Mouse (Mus musculus) spleen, adult 2 months (tissue): ENCODE measurements around the gene Asap2. TPM values are rescaled to one million over a fixed set of nuclear protein-coding genes. Genes with fewer than 3 reads are reported as not detected.
A peak's percentile ranks its signal among the peaks of the same experiment; 100 is the strongest.

Experiments used
- DNase-seq, 2 experiments: peaks; one replicate each; pipeline versions ENCODE4 v3.0.0 to v3.0.0-alpha.2; 2012 to 2021; ENCODE audit warnings: low spot score in 2 of 2, low read depth in 1 of 2
- H3K27ac ChIP-seq: fragments of 200-500 bp; 2 replicates; pipeline ENCODE4 v1.5.1; 2012; ENCODE audit warnings: low read length, inconsistent platforms; ENCODE audit not compliant: insufficient read depth
- H3K27me3 ChIP-seq: fragments of 200-500 bp; 2 replicates; pipeline ENCODE4 v1.6.1; 2012; ENCODE audit warnings: mild to moderate bottlenecking, moderate library complexity, low read length, inconsistent platforms; ENCODE audit not compliant: control insufficient read depth, insufficient read depth
- H3K36me3 ChIP-seq: fragments of 200-500 bp; 2 replicates; pipeline ENCODE4 v1.6.1; 2012; ENCODE audit warnings: mild to moderate bottlenecking, low read length, inconsistent platforms; ENCODE audit not compliant: control insufficient read depth, insufficient read depth
- H3K4me1 ChIP-seq: fragments of 200-500 bp; 2 replicates; pipeline ENCODE4 v1.6.1; 2011; ENCODE audit warnings: inconsistent platforms; ENCODE audit not compliant: control insufficient read depth, insufficient read depth, insufficient read length
- H3K4me3 ChIP-seq: fragments of 200-500 bp; 2 replicates; pipeline ENCODE4 v1.5.1; 2011; ENCODE audit warnings: mild to moderate bottlenecking, inconsistent platforms; ENCODE audit not compliant: insufficient read depth, insufficient read length; ENCODE audit errors: extremely low read depth
- CTCF ChIP-seq: fragments of 200-500 bp; IDR thresholded peaks from 2 replicates; pipeline ENCODE4 v1.5.1; 2011; ENCODE audit warnings: mild to moderate bottlenecking, inconsistent platforms; ENCODE audit not compliant: insufficient read depth, insufficient read length, insufficient replicate concordance; ENCODE audit errors: extremely low read depth
- POLR2A ChIP-seq: fragments of 200-500 bp; IDR thresholded peaks from 2 replicates; pipeline ENCODE4 v1.6.1; 2011; ENCODE audit warnings: low read depth, low read length, inconsistent platforms
- WGBS: fragments of 180-500 bp; shearing (Covaris S2); methylation state at CpG from one replicate; pipeline ENCODE4 v1.1.7; 2018; 5-methylcytosine and 5-hydroxymethylcytosine counted together
- polyA plus RNA-seq: library from polyadenylated mRNA; depleted of rRNA; stranded (reverse); fragments of >200 nt; gene quantifications from 2 replicates; pipeline ENCODE4 v1.2.3, GENCODE M21; 2012

Gene Asap2
- polyA plus RNA-seq, 1 experiment, result 3.3 TPM

DNA sequence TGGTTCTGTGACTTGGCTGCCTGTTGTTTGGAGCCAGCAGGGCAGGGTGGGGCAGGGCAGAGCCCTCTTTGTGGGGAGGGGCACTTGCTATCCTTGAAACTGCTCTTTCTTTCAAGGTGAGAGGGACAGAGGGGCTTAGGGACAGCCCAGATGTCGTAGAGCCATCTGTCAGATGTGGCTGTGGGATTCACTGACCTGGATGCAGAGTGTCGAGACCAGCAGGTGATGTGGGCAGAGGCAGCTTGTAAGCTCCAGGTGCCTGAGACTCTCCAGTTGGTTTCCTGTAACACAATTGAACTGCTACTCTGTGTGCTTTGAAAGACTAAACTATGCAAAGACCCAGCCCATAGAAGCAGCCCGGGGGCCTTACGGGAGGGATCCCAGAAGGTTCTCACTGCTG, 177.5 kb downstream of the Asap2 start:
- no peak for DNase-seq
- peaks cover 12% of the 10 kb centered on the region; the same call in 1 of the 2 replicates for H3K4me1 ChIP-seq
- H3K27me3 ChIP-seq, result no peaks in the 10 kb centered on the region
- H3K36me3 ChIP-seq, result no peaks in the 10 kb centered on the region
- H3K27ac ChIP-seq, result no peak overlapping the region
- 79% methylated on average over 4 of the region's 4 CpGs for WGBS
- no peak overlapping the region for H3K4me3 ChIP-seq
- TF ChIP-seq CTCF (no peak), POLR2A (no peak)

DNA sequence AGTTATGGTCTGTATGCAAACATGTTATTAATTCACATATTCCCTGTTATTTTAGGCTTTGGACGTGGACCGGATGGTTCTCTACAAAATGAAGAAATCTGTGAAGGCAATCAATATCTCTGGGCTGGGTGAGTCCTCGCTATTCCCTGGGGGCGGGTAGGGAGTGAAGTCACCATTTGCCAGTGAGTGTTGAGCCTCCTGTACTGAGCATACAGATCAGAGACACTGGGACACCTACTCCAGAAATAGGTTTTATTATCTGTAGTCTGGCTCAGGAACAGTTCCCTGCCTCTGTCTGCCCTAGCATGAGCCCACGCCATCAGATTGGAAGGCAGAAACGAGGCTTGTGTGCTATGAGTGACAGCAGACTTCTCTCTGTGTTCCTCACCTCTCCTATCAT, 177.9 kb downstream of the Asap2 start:
- no peak for DNase-seq
- Histone ChIP-seq H3K27me3 (no peaks in the 10 kb centered on the region), H3K27ac (no peak overlapping the region), H3K4me1 (peaks cover 12% of the 10 kb centered on the region; the same call in 1 of the 2 replicates), H3K36me3 (no peaks in the 10 kb centered on the region), H3K4me3 (no peak overlapping the region)
- 96% methylated on average over 6 of the region's 6 CpGs for WGBS
- TF ChIP-seq POLR2A, result no peak
- TF ChIP-seq CTCF, result no peak

DNA sequence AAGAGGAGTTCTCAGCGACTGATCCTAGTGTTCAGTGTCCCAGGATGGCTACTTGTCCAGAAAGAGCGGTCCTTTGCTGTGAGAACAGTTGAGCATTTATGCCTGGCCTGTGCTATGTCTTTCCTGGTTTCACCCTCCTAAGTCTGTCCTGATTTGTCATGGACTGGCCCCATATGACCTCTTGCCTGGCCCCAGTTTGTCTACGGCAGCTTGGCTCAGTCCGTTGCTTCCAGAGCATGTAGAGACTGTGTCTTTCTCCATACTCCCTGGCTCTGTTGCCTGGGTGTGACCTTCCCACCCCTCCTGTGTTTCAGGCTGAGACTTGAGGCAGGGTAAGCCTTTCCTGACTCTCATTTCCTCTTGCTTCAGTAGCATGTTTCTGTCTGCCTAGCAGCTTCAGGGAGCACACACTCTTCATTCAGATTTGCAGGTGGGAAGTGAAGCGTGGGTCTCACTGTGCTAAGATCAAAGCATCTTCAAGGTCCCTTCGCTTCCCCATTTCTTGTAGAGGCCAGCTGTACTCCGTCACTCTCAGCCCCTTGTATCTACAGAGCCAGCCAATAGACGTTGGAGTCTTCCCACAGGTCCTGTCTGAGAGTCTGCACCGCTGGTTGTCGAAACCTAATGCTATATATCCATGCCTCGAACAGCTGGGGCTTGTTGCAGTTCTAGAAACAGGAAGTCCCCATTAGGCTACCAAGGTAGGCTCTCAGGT, 181.7 kb downstream of the Asap2 start:
- H3K27me3 ChIP-seq, result no peaks in the 10 kb centered on the region
- TF ChIP-seq CTCF, result no peak
- TF ChIP-seq POLR2A, result no peak
- DNase-seq, result peak; percentile 36 to 43
- H3K36me3 ChIP-seq, result no peaks in the 10 kb centered on the region
- no peak overlapping the region for H3K4me3 ChIP-seq
- peak overlapping the region; percentile 64 for H3K27ac ChIP-seq
- WGBS, result 49% methylated on average over 11 of the region's 11 CpGs
- H3K4me1 ChIP-seq, result peaks cover 12% of the 10 kb centered on the region; the same call in 1 of the 2 replicates

DNA sequence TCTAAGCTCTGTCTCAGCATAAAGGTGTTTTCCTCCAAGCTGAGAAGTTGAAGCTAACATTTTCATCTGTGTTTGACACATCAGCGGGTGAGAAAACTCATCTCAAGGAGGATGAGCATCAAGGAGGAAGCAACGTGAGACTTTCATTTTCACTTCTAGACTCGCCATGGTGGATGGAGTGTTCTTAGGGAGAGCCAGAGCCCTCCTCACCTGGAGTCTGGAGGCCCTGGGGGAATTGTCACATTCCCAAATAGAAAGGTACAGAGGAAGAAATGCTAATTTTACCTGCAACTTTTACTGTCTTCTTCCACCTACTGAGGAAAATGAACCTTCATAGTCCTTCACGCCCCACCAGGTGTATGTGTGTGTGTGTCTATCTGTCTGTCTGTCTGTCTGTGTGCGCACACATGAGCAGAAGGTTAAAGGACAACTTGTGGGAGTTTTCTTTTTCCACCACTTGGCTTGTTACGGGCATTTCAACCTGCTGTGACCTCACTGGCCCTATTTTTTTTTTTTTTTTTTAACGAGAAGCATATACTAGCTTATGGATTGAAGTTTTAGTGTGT, 183.7 kb downstream of the Asap2 start:
- H3K27ac ChIP-seq, result peak overlapping the region; percentile 67
- TF ChIP-seq CTCF, result no peak
- no peak for TF ChIP-seq POLR2A
- no peaks in the 10 kb centered on the region for H3K27me3 ChIP-seq
- DNase-seq, result no peak
- H3K36me3 ChIP-seq, result no peaks in the 10 kb centered on the region
- WGBS, result 56% methylated on average over 7 of the region's 7 CpGs
- H3K4me3 ChIP-seq, result no peak overlapping the region; the same call in 1 of the 2 replicates
- H3K4me1 ChIP-seq, result peaks cover 9% of the 10 kb centered on the region; the same call in 1 of the 2 replicates

DNA sequence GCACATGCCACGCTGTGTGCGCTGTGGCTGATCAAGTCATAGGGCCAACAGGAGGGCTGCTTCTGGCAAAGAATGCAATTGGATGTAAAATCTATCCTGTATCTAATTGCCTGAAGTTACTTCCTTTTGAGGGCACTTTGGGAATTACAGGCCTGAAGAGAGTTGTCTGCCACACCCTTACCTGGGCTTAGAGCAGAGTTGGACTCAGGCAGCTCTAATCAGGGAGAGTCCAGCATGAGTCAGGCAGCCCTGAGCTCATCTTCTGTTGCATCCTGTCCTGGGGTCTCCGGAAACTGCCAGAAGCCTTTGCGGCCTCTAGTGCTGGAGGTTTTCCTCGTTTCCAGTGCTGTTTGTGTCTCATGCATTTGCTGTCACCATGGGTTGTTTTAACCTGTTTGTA, 186.1 kb downstream of the Asap2 start:
- Histone ChIP-seq H3K36me3 (no peaks in the 10 kb centered on the region), H3K4me3 (no peak overlapping the region), H3K4me1 (peaks cover 9% of the 10 kb centered on the region; the same call in 1 of the 2 replicates), H3K27me3 (no peaks in the 10 kb centered on the region), H3K27ac (no peak overlapping the region)
- 96% methylated on average over 5 of the region's 5 CpGs for WGBS
- no peak for DNase-seq
- TF ChIP-seq CTCF (no peak), POLR2A (no peak)

DNA sequence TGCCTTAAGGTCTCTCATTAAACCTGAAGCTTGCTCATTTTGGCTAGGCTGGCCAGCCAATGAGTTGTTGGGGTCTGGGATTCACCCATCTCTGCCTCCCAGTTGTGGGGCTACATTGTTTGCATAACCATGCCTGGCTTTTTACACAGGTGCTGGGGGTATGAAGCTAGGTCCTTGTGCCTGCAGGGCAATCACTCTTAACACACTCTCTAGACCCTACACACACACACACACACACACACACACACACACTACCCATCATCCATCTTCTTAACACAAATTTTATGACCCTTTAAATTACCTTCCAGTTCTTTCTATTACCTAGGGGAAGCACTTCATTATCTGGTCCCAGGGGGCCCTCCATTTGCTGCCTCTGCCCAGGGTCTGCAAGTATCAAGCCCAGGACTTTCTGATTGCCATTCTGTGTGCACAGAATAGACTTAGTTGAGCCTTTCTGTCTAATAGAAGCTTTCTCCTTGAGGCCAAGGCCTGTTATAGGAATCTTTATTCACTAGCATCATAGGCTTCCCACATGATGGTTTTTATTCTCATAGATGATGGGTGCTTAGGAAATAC, 187.0 kb downstream of the Asap2 start:
- Histone ChIP-seq H3K4me3 (no peak overlapping the region), H3K27ac (no peak overlapping the region), H3K27me3 (no peaks in the 10 kb centered on the region), H3K36me3 (no peaks in the 10 kb centered on the region), H3K4me1 (peaks cover 2% of the 10 kb centered on the region; the same call in 1 of the 2 replicates)
- DNase-seq, result no peak
- no peak for TF ChIP-seq CTCF
- TF ChIP-seq POLR2A, result no peak

DNA sequence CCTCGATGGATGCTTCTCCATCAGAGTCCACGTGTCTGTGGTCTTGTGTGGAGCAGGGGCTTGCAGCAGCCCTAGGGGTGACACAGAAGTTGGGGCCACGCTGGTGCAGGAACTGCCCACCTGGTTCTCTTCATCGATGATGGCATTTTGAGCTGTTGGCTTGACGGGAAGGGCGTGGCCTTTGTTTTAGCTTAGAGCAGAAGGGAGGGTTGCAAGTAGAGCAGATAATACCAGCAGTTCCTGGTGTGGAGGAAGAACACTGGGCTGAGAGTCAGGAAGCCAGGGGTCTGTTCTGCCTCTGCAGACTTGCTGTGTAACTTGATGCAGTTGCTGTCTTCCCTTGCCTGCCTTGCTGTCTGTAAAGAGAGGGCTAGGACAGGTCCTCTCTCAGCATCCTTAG, 189.8 kb downstream of the Asap2 start:
- Histone ChIP-seq H3K4me3 (no peak overlapping the region), H3K27ac (no peak overlapping the region), H3K4me1 (no peaks in the 10 kb centered on the region), H3K36me3 (no peaks in the 10 kb centered on the region), H3K27me3 (no peaks in the 10 kb centered on the region)
- no peak for TF ChIP-seq CTCF
- no peak for TF ChIP-seq POLR2A
- DNase-seq, result no peak
- 77% methylated on average over 6 of the region's 6 CpGs for WGBS
